Mouse (Mus musculus) spleen, adult 2 months (tissue): ENCODE results near the gene Apbb1. TPM values are rescaled to one million over a fixed set of nuclear protein-coding genes. Genes with fewer than 3 reads are reported as not detected.
A peak's percentile ranks its signal among the peaks of the same experiment; 100 is the strongest.

Experiments used
- DNase-seq, 2 experiments: peaks; one replicate each; pipeline versions ENCODE4 v3.0.0 to v3.0.0-alpha.2; 2012 to 2021; ENCODE audit warnings: low spot score in 2 of 2, low read depth in 1 of 2
- H3K27ac ChIP-seq: fragments of 200-500 bp; 2 replicates; pipeline ENCODE4 v1.5.1; 2012; ENCODE audit warnings: low read length, inconsistent platforms; ENCODE audit not compliant: insufficient read depth
- H3K27me3 ChIP-seq: fragments of 200-500 bp; 2 replicates; pipeline ENCODE4 v1.6.1; 2012; ENCODE audit warnings: mild to moderate bottlenecking, moderate library complexity, low read length, inconsistent platforms; ENCODE audit not compliant: control insufficient read depth, insufficient read depth
- H3K36me3 ChIP-seq: fragments of 200-500 bp; 2 replicates; pipeline ENCODE4 v1.6.1; 2012; ENCODE audit warnings: mild to moderate bottlenecking, low read length, inconsistent platforms; ENCODE audit not compliant: control insufficient read depth, insufficient read depth
- H3K4me1 ChIP-seq: fragments of 200-500 bp; 2 replicates; pipeline ENCODE4 v1.6.1; 2011; ENCODE audit warnings: inconsistent platforms; ENCODE audit not compliant: control insufficient read depth, insufficient read depth, insufficient read length
- H3K4me3 ChIP-seq: fragments of 200-500 bp; 2 replicates; pipeline ENCODE4 v1.5.1; 2011; ENCODE audit warnings: mild to moderate bottlenecking, inconsistent platforms; ENCODE audit not compliant: insufficient read depth, insufficient read length; ENCODE audit errors: extremely low read depth
- CTCF ChIP-seq: fragments of 200-500 bp; IDR thresholded peaks from 2 replicates; pipeline ENCODE4 v1.5.1; 2011; ENCODE audit warnings: mild to moderate bottlenecking, inconsistent platforms; ENCODE audit not compliant: insufficient read depth, insufficient read length, insufficient replicate concordance; ENCODE audit errors: extremely low read depth
- POLR2A ChIP-seq: fragments of 200-500 bp; IDR thresholded peaks from 2 replicates; pipeline ENCODE4 v1.6.1; 2011; ENCODE audit warnings: low read depth, low read length, inconsistent platforms
- WGBS: fragments of 180-500 bp; shearing (Covaris S2); methylation state at CpG from one replicate; pipeline ENCODE4 v1.1.7; 2018; 5-methylcytosine and 5-hydroxymethylcytosine counted together
- polyA plus RNA-seq: library from polyadenylated mRNA; depleted of rRNA; stranded (reverse); fragments of >200 nt; gene quantifications from 2 replicates; pipeline ENCODE4 v1.2.3, GENCODE M21; 2012

Apbb1 gene
- polyA plus RNA-seq, 1 experiment, result 9.9 TPM

- no peak for DNase-seq
- H3K36me3 ChIP-seq, result peaks cover 8% of the 10 kb centered on the region
- H3K27ac ChIP-seq, result no peak overlapping the region
- no peak for TF ChIP-seq POLR2A
- no peak for TF ChIP-seq CTCF
- no peaks in the 10 kb centered on the region for H3K27me3 ChIP-seq
- no peaks in the 10 kb centered on the region for H3K4me1 ChIP-seq
- no peak overlapping the region for H3K4me3 ChIP-seq
- WGBS, result 90% methylated on average over 6 of the region's 6 CpGs
These were observed 35.1 kb upstream of the Apbb1 start for GRCm38 (mm10) chr7:105616561-105616960.

- H3K27ac ChIP-seq, result no peak overlapping the region
- DNase-seq, result no peak
These were observed 34.3 kb upstream of the Apbb1 start for GRCm38 (mm10) chr7:105615720-105616119.

GRCm38 (mm10) chr7:105614400-105614799 lies 32.9 kb upstream of the Apbb1 start:
- Histone ChIP-seq H3K4me3 (no peak overlapping the region), H3K27me3 (no peaks in the 10 kb centered on the region), H3K4me1 (no peaks in the 10 kb centered on the region), H3K36me3 (peaks cover 8% of the 10 kb centered on the region), H3K27ac (no peak overlapping the region)
- 91% methylated on average over 1 of the region's 1 CpGs for WGBS
- DNase-seq, result no peak
- TF ChIP-seq POLR2A, result no peak
- no peak for TF ChIP-seq CTCF

More at GRCm38 (mm10) chr7:105615720-105616119, 34.3 kb upstream of the Apbb1 start:
- Histone ChIP-seq H3K36me3 (peaks cover 8% of the 10 kb centered on the region), H3K4me1 (no peaks in the 10 kb centered on the region), H3K27me3 (no peaks in the 10 kb centered on the region), H3K4me3 (no peak overlapping the region)
- 100% methylated on average over 1 of the region's 1 CpGs for WGBS
- TF ChIP-seq POLR2A (no peak), CTCF (no peak)

- TF ChIP-seq CTCF, result no peak
- no peaks in the 10 kb centered on the region; the same call in 1 of the 2 replicates for H3K36me3 ChIP-seq
- H3K27me3 ChIP-seq, result no peaks in the 10 kb centered on the region
- H3K27ac ChIP-seq, result no peak overlapping the region
- H3K4me3 ChIP-seq, result no peak overlapping the region
- no peaks in the 10 kb centered on the region for H3K4me1 ChIP-seq
- DNase-seq, result no peak
- 91% methylated on average over 1 of the region's 1 CpGs for WGBS
These were observed 30.3 kb upstream of the Apbb1 start for GRCm38 (mm10) chr7:105611767-105612166.

GRCm38 (mm10) chr7:105608467-105608866 lies 27.0 kb upstream of the Apbb1 start:
- TF ChIP-seq POLR2A (no peak), CTCF (no peak)
- Histone ChIP-seq H3K27me3 (no peaks in the 10 kb centered on the region), H3K36me3 (no peaks in the 10 kb centered on the region), H3K4me1 (no peaks in the 10 kb centered on the region), H3K4me3 (no peak overlapping the region), H3K27ac (no peak overlapping the region)
- WGBS, result 47% methylated on average over 3 of the region's 3 CpGs
- no peak for DNase-seq

GRCm38 (mm10) chr7:105602860-105603623 lies 21.6 kb upstream of the Apbb1 start:
- Histone ChIP-seq H3K4me1 (no peaks in the 10 kb centered on the region), H3K36me3 (no peaks in the 10 kb centered on the region), H3K27me3 (no peaks in the 10 kb centered on the region), H3K27ac (no peak overlapping the region), H3K4me3 (no peak overlapping the region)
- TF ChIP-seq CTCF, result peak; percentile 54; the same call in 1 of the 2 replicates
- TF ChIP-seq POLR2A, result no peak
- 45% methylated on average over 9 of the region's 9 CpGs for WGBS
- peak; percentile 8 to 56 for DNase-seq

GRCm38 (mm10) chr7:105590097-105590496 lies 8.6 kb upstream of the Apbb1 start:
- Histone ChIP-seq H3K4me3 (no peak overlapping the region), H3K27me3 (no peaks in the 10 kb centered on the region), H3K27ac (no peak overlapping the region), H3K4me1 (no peaks in the 10 kb centered on the region), H3K36me3 (no peaks in the 10 kb centered on the region)
- DNase-seq, result no peak
- 84% methylated on average over 7 of the region's 7 CpGs for WGBS
- TF ChIP-seq CTCF, result no peak
- TF ChIP-seq POLR2A, result no peak
